Mouse (Mus musculus) kidney, adult 18-20 months (tissue): ENCODE data around the gene Fam71e2.

Source experiments
- DNase-seq: peaks from one replicate; pipeline ENCODE4 v3.0.0; 2021

Gene Fam71e2

GRCm38 (mm10) chr7:4739041-4739543, 32.0 kb downstream of the Fam71e2 start:
- DNase-seq: no peak

DNA sequence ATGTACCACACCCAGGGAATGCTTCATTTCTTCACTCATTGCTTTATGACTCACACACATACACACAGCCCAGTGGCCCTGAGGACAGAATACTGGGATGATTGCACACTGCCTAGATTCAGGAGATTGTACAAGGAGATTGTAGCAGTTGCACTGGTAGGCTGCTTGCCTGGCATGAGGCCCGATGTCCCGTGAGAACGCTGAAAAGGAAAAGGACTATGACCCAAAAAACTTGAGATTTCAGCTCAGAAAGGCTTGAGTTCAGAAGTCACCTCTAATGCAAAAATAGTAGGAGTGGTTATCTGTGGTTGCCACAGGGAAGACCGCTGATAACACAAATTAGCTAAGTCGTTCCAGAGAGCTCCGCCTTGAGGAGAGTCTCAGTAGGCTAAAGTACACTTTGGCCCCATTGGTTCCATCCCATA, 38.1 kb downstream of the Fam71e2 start:
- DNase-seq: peak; percentile 44

DNA sequence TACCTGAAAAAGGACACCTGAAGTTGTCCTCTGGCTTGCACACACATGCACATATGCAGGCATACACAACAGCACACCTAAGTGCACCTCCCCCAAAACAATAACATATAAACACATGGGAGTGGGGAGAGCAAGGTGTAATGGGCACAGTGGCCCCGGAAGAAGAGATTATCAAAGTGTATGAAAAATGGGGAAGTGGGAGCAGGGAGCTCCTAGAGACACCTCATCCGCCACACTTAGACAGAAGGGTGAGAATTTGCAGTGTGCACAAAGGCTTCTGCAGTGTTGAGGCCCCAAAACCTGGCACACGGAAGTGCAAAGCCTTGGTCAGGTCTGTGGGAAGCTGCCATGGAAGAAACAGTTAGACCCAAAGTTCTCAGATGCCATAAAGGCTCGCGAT, 40.0 kb downstream of the Fam71e2 start:
- no peak for DNase-seq

- no peak for DNase-seq
These were observed 45.9 kb downstream of the Fam71e2 start, which contains the start of gene Tmem150b for GRCm38 (mm10) chr7:4725169-4725568. TSS of gene Tmem150b (minus strand) at chr7:4725249.

GRCm38 (mm10) chr7:4724359-4724758, 46.7 kb downstream of the Fam71e2 start:
- DNase-seq: no peak

- DNase-seq: peak; percentile 21
These were observed 47.6 kb downstream of the Fam71e2 start for GRCm38 (mm10) chr7:4723508-4723907.

DNA sequence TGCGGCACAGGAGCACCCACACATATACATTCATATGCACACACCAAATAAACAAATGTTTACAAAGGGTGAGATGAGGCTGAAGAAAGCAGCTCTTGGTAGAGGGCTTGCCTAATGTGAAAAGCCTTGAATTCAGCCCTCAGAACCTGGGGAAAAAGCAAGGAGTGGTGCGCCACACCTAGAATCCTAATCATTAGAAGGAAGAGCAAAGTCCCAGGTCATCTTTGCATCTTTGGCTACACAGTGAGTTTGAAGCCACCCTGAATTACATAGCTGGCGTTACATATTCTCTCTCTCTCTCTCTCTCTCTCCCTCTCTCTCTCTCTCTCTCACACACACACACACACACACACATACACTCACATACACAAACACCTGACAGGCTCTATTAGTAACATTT, 51.8 kb downstream of the Fam71e2 start:
- DNase-seq: no peak

GRCm38 (mm10) chr7:4716955-4717354, 54.1 kb downstream of the Fam71e2 start:
- DNase-seq: no peak

GRCm38 (mm10) chr7:4712594-4712993, 58.5 kb downstream of the Fam71e2 start:
- no peak for DNase-seq

DNA sequence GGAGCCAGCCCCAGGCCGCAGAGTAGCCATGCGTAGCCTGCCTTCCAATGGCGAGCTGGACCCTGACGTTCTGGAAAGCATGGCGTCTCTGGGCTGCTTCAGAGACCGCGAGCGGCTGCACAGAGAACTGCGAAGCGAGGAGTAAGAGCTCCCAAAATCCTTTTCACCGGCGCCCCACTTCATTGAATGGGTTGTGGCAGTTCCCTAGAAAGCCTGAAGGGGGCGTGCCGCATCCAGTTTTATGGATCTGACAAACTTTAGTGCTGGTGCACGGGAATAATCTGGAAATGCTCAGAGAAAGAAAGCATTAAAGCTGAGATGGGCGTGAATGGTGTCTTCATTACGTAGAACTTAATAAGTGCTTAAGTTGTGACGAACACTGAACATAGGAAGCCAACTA, 66.0 kb downstream of the Fam71e2 start:
- DNase-seq: peak; percentile 54
